Mouse (Mus musculus) naive thymus-derived CD4-positive, alpha-beta T cell, adult 2 months (primary cell): Measurements from ENCODE around the gene Sv2c.

Source experiments
- DNase-seq: peaks from one replicate; pipeline ENCODE4 v3.0.0-alpha.2; 2011; ENCODE audit warnings: low read depth

The Sv2c gene

DNA sequence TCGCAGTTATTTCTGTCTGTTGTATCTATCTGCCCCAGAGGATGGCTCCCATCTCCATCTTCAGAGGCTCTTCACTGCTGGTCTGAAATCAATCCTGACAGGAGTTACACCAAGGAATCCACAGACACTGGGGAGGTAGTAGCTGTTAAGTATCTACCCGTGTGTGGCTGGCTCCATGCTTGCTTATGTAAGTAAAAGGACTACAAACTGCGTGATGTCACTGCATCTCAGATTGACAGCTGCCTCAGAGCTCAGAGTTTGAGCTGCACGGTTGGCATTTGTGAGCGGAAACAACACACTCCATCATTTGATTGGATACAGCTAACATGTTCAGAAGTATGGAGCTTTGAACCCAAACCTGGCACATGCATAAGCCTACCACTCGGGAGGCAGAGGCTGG, 187.8 kb downstream of the Sv2c start:
- DNase-seq, result no peak

DNA sequence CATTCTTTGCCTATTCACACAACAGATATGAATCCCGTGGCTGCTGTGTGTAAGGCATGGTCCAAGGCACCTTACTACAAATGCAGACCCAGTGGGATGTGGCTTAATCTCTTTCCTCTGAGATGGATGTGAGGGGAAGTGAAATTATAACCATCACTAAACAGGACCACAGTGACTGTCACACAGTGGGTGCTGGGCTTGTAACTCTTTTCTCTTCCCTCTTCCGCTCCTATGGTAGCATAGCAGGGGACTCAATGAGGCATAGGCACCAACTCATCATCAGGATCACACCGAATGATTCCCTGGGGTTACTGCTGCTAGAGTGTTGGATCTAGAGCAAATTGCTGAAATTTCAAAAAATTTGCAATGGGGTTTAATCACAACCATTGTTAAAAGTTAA, 188.5 kb downstream of the Sv2c start:
- no peak for DNase-seq

DNA sequence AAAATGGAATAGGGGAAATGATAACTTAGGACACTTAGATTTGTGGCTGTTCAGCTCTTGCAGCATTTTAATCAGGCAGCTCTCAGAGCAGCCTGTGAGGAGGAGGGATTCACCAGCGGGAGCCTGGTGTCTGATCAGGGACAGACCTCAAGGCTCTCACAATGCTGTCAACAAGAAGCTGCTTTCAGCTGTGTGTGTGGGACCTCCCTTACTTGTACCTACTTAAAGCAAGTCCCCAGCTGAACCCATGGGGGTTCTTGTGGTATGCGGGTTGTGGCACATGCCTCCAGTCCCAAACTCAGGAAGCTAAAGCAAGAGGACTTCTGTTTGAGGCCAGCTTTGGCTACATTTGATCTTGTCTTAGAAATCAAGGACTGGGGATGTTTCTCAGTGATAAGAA, 189.8 kb downstream of the Sv2c start:
- DNase-seq, result peak; percentile 37

DNA sequence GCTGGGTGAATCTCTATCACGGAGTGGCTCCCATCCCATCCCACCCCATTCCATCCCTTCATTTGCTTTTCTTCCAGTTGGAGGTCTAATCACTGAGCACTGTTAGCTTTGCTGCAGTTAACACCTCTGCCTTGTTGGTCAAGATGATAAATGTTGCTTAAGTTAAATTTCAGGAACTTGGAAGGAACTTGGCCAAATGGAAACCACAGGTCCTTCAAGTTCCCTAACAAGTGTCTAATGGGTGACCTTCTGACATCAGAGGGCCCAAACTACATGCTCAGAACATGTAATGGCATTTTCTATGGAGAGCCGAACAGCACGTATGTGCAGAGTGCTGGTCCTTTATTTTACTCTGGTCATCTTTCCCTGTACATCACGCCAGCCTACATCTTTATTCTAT, 190.5 kb downstream of the Sv2c start:
- no peak for DNase-seq

DNA sequence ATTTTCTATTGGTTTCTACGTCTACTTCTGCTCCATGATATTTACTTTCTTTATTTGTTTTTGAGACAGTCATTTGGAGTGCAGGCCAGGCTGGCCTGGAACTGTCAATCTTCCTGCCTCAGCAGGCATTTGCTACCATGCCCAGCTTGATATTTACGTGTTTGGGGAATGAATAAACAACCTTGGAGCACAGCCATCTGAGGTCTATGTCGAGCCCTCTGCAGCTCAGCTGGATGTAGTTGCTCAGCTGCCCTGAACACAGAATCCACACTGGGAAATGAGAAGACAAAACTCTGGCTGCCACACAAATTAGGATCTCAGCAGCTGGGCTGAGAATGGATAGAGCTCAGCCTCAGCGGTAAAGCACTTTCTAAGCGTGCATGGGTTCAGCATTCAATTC, 191.6 kb downstream of the Sv2c start:
- no peak for DNase-seq

DNA sequence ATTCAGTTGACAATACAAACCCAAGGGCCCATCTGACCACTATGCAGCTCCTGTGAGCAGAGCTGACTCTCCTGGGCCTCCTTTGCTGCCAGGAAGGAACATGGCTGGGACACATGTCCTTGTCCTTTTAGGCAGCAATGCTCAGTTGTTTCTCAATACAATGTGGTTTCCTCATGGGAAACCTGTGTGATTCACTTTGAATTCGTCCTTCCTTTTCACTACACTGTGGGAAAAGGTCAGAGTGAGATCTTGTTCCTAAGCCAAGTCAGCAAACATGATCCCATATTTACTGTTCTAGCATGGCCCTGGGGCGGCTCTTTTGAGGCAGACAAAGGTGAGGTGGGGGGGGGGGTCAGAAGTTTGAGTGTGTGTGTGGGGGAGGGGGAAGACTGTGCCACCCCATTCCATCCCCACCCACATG, 208.2 kb downstream of the Sv2c start:
- no peak for DNase-seq

DNA sequence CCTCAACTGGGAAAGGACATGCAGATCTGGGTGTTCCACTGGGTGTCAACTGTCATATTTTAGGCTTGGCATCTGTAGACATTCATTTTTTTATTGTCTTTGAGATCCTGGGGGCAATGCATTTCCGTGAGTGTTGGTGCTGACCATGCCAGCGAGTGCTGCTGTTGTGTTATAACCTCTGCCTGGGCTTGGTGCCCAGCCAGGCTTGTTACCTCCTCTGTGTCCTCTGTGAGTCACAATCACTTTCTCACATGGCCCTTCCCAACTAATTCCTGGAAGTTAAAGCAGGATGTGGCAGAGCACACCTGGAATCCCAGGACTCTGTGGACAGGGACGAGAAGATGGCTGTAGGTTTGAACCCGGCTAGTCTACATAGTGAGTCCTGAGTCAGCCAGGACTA, 209.8 kb downstream of the Sv2c start:
- DNase-seq, result no peak

DNA sequence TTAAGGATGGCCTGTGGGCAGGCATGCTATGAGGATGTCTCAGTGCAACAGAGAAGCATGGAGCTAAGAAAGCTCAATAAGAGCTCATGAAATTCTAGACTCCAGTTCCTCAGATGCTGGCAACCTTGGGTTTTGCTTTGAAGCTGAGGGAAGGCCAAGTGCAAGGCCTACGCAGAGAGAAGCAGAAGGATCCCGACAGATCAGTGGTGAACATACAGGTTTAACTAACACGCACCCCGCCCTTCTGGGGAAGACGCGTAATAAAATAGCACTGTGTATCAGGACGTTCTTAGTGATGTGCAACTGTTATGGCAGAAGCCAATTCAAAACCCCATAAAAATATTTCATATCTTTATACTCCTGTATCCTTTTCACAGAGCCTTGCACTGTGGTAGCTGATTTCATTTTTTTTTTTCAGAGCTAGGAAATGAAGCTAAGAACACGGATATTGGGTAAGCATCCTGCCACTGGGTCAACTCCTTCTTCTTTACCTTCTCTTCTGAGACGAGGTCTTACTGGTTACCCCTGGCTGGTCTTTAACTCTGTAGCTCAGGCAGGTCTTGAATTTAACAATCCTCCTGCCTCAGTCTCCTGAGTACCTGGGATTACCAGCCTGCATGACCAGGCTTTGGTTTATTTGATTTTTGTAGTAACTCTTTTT, 213.6 kb downstream of the Sv2c start:
- DNase-seq, result no peak

DNA sequence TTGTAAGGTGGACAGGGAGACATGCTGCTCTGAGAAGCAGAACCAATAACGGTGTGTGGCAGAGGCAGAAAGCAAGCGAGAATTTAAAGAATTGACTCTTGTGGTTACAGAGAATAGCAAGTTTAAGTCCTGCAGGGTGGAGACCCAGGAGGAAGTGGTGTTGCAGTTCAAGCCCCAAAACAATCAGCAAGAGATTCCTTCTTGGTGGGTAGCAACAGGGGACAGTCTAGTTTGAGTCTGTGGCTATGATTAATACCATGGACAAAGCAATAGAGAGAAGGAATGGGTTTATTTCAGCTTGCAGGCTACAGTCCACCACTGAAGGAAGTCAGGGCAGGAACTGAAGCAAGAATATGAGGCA, 219.4 kb downstream of the Sv2c start:
- peak; percentile 46 for DNase-seq

DNA sequence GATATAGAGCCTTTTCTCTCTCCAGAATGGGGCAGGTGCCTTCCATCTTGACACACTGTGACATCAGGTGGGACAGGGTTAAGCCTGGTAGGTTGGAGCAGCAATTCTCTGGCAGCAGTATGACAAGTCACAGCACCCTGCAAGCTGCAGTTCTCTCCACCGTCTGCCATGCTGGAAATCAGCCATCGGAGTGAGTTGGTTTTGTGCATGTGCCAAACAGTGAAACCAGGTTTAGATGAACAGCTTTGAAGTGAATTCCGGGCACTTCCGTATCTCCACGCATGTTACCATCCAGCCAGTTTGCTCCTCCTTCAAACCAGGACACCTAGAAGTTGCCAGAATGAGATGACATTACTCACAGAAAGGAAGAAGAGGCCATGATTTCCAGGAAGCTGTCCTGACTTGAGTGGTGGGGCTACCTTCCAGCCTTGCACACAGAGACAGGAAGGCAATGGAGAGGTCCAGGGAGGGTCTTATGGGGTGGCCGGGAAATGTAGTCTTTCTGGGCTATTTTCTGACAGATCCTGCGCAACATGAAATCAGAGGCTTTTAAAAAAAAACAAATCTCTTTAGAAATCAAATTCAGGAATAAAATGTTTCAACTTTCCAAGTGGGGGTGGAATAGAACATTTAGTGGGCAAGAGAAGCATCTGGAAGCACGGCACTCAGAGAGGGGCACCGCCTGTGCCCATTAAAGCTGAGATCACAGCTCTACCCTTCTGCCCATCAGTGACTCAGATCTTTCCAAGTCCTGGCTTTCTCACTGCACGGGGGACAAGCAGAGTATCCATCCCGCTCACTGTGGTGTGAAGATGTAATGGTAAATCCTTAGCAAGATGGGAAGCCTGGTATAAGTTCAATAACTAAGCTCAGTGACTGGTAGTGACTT, 220.0 kb downstream of the Sv2c start:
- DNase-seq, result no peak

DNA sequence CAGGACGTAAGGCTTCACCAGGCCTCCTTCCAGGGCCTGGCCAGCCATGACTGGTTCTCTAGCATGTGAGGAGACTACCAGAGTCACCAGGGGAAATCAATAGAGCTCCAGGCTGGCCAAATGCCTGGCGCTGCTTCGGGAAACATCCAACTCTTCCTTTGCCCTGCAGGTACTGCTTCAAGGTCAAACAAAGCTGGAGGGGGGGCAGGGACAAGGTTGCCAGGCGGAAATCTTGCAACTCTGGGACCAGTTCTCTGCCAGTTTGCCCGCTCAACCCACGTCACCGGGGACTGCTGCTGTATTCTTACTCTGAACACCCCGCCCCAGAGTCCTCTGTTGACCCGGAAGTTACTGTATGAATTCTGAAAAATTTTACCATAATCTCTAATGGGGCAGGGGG, 222.1 kb downstream of the Sv2c start:
- no peak for DNase-seq

DNA sequence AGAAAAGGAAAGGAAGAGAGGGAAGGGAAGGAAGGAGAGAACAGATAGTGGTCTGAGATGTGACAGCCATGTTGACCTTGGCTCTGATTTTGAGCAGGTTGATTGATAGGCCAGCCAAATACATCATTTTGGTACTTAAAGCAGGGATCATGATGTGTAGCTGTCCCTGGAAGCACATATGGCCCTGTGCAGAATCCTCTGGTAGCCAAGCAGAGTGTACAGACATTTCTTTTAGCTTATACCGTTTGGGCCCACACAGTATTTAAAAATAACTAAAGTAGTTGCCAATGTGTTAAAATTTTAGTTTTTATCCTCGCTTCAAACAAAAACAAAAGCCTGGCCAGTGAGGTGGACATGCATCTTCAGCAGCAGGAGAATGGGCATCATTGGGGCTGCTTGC, 223.1 kb downstream of the Sv2c start:
- DNase-seq, result no peak
